In the genomic region with DNA sequence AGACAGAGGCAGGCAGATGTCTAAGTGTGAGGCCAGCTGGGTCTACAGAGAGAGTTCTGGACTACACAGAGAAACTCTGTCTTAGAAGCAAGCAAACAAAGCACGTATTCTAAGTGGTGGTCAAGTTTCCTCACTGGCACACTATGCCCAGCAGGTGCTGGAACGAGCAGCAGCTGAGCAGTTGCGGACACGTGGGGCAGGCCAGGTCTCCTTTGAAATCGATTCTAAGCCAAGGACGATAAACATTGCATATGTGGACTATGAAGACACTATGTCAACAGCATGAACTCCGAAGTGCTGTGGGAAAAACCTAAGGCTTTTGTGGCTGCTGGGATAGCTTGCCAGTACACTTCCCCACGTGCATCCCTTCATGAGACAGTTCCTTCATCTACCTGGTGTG, we compare ENCODE assay signal across 21 mouse cellular contexts.
A peak's percentile ranks its signal among the peaks of the same experiment; 100 is the strongest.
DNase-seq lines count a peak whose midpoint lies in the region; ATAC-seq and TF ChIP-seq lines count a peak whose summit lies in the region.
"Had no signal": no experiment of that assay in that cellular context is flagged by ENCODE, and none has a peak within 500 bp of the region (broad histone marks: within the 10 kb centered on the region; RNA-seq: fewer than 3 reads in every experiment).

No protein-coding gene starts in this region.

- WGBS in liver, embryonic 16.5 days (ENCODE audit: insufficient replicate concordance): 60% methylated on average over 8 of the region's 8 CpGs
- WGBS in liver, embryonic 12.5 days (ENCODE audit: insufficient replicate concordance): 76% methylated on average over 8 of the region's 8 CpGs
- WGBS in lung, postnatal 0 days: 63% methylated on average over 8 of the region's 8 CpGs

- peak; percentile 68 for DNase-seq in heart, adult 11 months
- no peak for DNase-seq in heart, postnatal 36 days
- DNase-seq in lung, postnatal 0 days (ENCODE audit: low spot score): peak; percentile 30
- no peak for DNase-seq in lung, postnatal 25 days (ENCODE audit: low spot score)
- DNase-seq in cerebellum, adult 9-11 months: no peak
- DNase-seq: adrenal gland, adult 8-10 months; adrenal gland, postnatal 36 days; B cell, adult 2 months; embryo, embryonic 11 days; gastrocnemius, postnatal 36 days; heart, adult 18-20 months; heart, postnatal 10 days had no signal

- H3K36me3 ChIP-seq in liver, embryonic 16.5 days (ENCODE audit: control insufficient read depth, insufficient read depth): no peaks in the 10 kb centered on the region
- no peaks in the 10 kb centered on the region for H3K36me3 ChIP-seq in liver, embryonic 12.5 days
- no peaks in the 10 kb centered on the region for H3K36me3 ChIP-seq in lung, postnatal 0 days (ENCODE audit: insufficient read depth, low read length)
- H3K36me3 ChIP-seq: embryonic facial prominence, embryonic 15.5 days; forebrain, embryonic 15.5 days; hindbrain, embryonic 15.5 days had no signal

- peaks cover 2% of the 10 kb centered on the region for H3K4me1 ChIP-seq in liver, embryonic 16.5 days (ENCODE audit: control insufficient read depth, low read depth, low read length)
- H3K4me1 ChIP-seq in liver, embryonic 12.5 days: peaks cover 17% of the 10 kb centered on the region
- H3K4me1 ChIP-seq in lung, postnatal 0 days (ENCODE audit: insufficient read depth, low read depth, low read length): no peaks in the 10 kb centered on the region

- intact Hi-C loops in heart, postnatal 36 days (cut with DNase I): no loop called here

- H3K4me3 ChIP-seq in liver, embryonic 16.5 days (ENCODE audit: low read depth, low read length): no peak overlapping the region
- H3K4me3 ChIP-seq in liver, embryonic 12.5 days: no peak overlapping the region
- no peak overlapping the region for H3K4me3 ChIP-seq in lung, postnatal 0 days (ENCODE audit: low read depth, low read length)
- H3K4me3 ChIP-seq: embryonic facial prominence, embryonic 15.5 days; erythroblast, embryonic 14.5 days; forebrain, embryonic 15.5 days; heart, embryonic 10.5 days; hindbrain, embryonic 15.5 days had no signal

- no peaks in the 10 kb centered on the region for H3K27me3 ChIP-seq in liver, embryonic 16.5 days (ENCODE audit: control insufficient read depth, insufficient read depth, low read depth, low read length)
- no peaks in the 10 kb centered on the region for H3K27me3 ChIP-seq in liver, embryonic 12.5 days (replicated peaks)
- H3K27me3 ChIP-seq in lung, postnatal 0 days (replicated peaks; ENCODE audit: insufficient read depth, low read length): no peaks in the 10 kb centered on the region
- H3K27me3 ChIP-seq: embryonic facial prominence, embryonic 15.5 days; forebrain, embryonic 15.5 days; hindbrain, embryonic 15.5 days had no signal

- H3K9ac ChIP-seq in liver, embryonic 16.5 days (ENCODE audit: low read depth, low read length): no peak overlapping the region
- H3K9ac ChIP-seq in liver, embryonic 12.5 days: no peak overlapping the region
- H3K9ac ChIP-seq in lung, postnatal 0 days (replicated peaks; ENCODE audit: low read depth): no peak overlapping the region
- H3K9ac ChIP-seq: embryonic facial prominence, embryonic 15.5 days; forebrain, embryonic 15.5 days; hindbrain, embryonic 15.5 days had no signal

- 0 out of 2 replicates have a peak, but pooled peaks have one; percentile 43 for ATAC-seq in liver, embryonic 16.5 days (ENCODE audit: low read depth)
- no peak for ATAC-seq in liver, embryonic 12.5 days
- ATAC-seq in lung, postnatal 0 days: peak; percentile 32; the same call in 1 of the 2 replicates
- ATAC-seq: CD4-positive, CD25-positive, alpha-beta regulatory T cell, adult 4 months; forebrain, embryonic 15.5 days had no signal

- no peak overlapping the region for H3K4me2 ChIP-seq in liver, embryonic 16.5 days (ENCODE audit: low read depth, low read length)
- no peak overlapping the region for H3K4me2 ChIP-seq in liver, embryonic 12.5 days
- no peak overlapping the region for H3K4me2 ChIP-seq in lung, postnatal 0 days (replicated peaks; ENCODE audit: low read depth, low read length)
- H3K4me2 ChIP-seq: embryonic facial prominence, embryonic 15.5 days; forebrain, embryonic 15.5 days; hindbrain, embryonic 15.5 days had no signal

- no peak for TF ChIP-seq EP300 in lung, postnatal 0 days (IDR thresholded peaks at IDR 0.05)

- H3K9me3 ChIP-seq in liver, embryonic 16.5 days (replicated peaks; ENCODE audit: control insufficient read depth, low read length): no peaks in the 10 kb centered on the region
- no peaks in the 10 kb centered on the region for H3K9me3 ChIP-seq in liver, embryonic 12.5 days (replicated peaks)
- no peaks in the 10 kb centered on the region for H3K9me3 ChIP-seq in lung, postnatal 0 days (ENCODE audit: low read length)
- H3K9me3 ChIP-seq: embryonic facial prominence, embryonic 15.5 days; forebrain, embryonic 15.5 days; G1E; heart, embryonic 10.5 days; hindbrain, embryonic 15.5 days had no signal

- H3K27ac ChIP-seq in liver, embryonic 16.5 days (ENCODE audit: low read length): no peak overlapping the region
- no peak overlapping the region for H3K27ac ChIP-seq in liver, embryonic 12.5 days
- no peak overlapping the region for H3K27ac ChIP-seq in lung, postnatal 0 days (ENCODE audit: low read length)
- H3K27ac ChIP-seq: embryonic facial prominence, embryonic 15.5 days; forebrain, embryonic 15.5 days; heart, embryonic 10.5 days; hindbrain, embryonic 15.5 days had no signal

- TF ChIP-seq CTCF in lung, postnatal 0 days (IDR thresholded peaks at IDR 0.05): peak; percentile 36

Comparison
In these comparisons a context has a peak if more than half of its experiments do, and no peak if none do; other contexts are left out.
1. DNase-seq: peak in heart, adult 11 months (single experiment) and lung, postnatal 0 days (single experiment); none in heart, postnatal 36 days (0 of 2), lung, postnatal 25 days (single experiment) and cerebellum, adult 9-11 months (single experiment).